Mouse (Mus musculus): ENCODE results near the gene Pik3ap1.

DNA sequence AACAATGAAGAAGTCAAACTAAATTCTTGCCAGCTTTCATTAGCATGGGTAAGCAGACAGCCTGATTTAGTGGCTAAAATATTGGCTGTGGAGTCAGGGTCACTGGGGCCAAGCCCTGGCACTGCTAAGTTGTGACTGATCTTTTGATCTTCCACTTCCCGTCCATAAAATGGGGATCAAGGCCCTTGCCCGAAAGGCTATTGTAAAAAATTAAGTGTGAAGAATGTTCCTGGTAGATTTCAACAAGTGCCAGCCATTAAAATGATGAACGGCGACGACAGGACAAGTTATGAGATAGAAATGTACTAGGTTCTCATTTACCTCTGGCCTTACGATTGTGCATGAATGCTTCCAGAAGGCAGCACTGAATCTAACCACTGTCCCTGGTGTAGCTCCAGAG lies 83.0 kb downstream of the Pik3ap1 start:
- TF ChIP-seq TAL1 (IDR thresholded peaks at IDR 0.05; ENCODE audit: low read length) (no peak), GATA1 (IDR thresholded peaks at IDR 0.05; ENCODE audit: low read length) (no peak)

Measured in erythroblast, embryonic 14.5 days (primary cell).